Mouse (Mus musculus) G1E-ER4 (cell line): ENCODE results near the gene St6galnac5. TPM values are rescaled to one million over a fixed set of nuclear protein-coding genes. Genes with fewer than 3 reads are reported as not detected.

Source experiments
- GATA1 ChIP-seq: IDR thresholded peaks from one replicate; pipeline ENCODE4 v1.8.0; 2012; ENCODE audit warnings: low read length, inconsistent platforms
- polyA plus RNA-seq: library from polyadenylated mRNA; stranded (reverse); fragments of >175 nt; gene quantifications from 2 replicates; pipeline ENCODE4 v1.2.3, GENCODE M21; 2012

Gene St6galnac5
- polyA plus RNA-seq, 1 experiment: not detected

- no peak for TF ChIP-seq GATA1
Observed at GRCm38 (mm10) chr3:152931354-152931753, 50.7 kb downstream of the St6galnac5 start.

- no peak for TF ChIP-seq GATA1
Observed at GRCm38 (mm10) chr3:152929788-152930281, 52.2 kb downstream of the St6galnac5 start.

- no peak for TF ChIP-seq GATA1
Observed at GRCm38 (mm10) chr3:152929256-152929787, 52.7 kb downstream of the St6galnac5 start.

- TF ChIP-seq GATA1: no peak
Observed at GRCm38 (mm10) chr3:152928287-152928975, 53.6 kb downstream of the St6galnac5 start.

- TF ChIP-seq GATA1: no peak
Observed at GRCm38 (mm10) chr3:152926166-152926565, 55.9 kb downstream of the St6galnac5 start.

GRCm38 (mm10) chr3:152925364-152925763 is 56.7 kb downstream of the St6galnac5 start:
- no peak for TF ChIP-seq GATA1

- no peak for TF ChIP-seq GATA1
Observed at GRCm38 (mm10) chr3:152923530-152923929, 58.5 kb downstream of the St6galnac5 start.

GRCm38 (mm10) chr3:152920365-152920764 is 61.7 kb downstream of the St6galnac5 start:
- no peak for TF ChIP-seq GATA1

- TF ChIP-seq GATA1: no peak
Observed at GRCm38 (mm10) chr3:152919101-152919500, 62.9 kb downstream of the St6galnac5 start.

GRCm38 (mm10) chr3:152917579-152917978 is 64.5 kb downstream of the St6galnac5 start:
- no peak for TF ChIP-seq GATA1

GRCm38 (mm10) chr3:152914376-152914775 is 67.7 kb downstream of the St6galnac5 start:
- no peak for TF ChIP-seq GATA1

GRCm38 (mm10) chr3:152913625-152914024 is 68.4 kb downstream of the St6galnac5 start:
- no peak for TF ChIP-seq GATA1

GRCm38 (mm10) chr3:152913150-152913549 is 68.9 kb downstream of the St6galnac5 start:
- TF ChIP-seq GATA1: no peak

- no peak for TF ChIP-seq GATA1
Observed at GRCm38 (mm10) chr3:152912216-152913101, 69.6 kb downstream of the St6galnac5 start.

- no peak for TF ChIP-seq GATA1
Observed at GRCm38 (mm10) chr3:152911578-152911977, 70.5 kb downstream of the St6galnac5 start.

GRCm38 (mm10) chr3:152907683-152908082 is 74.4 kb downstream of the St6galnac5 start:
- no peak for TF ChIP-seq GATA1
